Mouse (Mus musculus) G1E (cell line): ENCODE measurements at regions not wholly inside any gene's neighbourhood (a gene's known extent, or its start where the extent isn't known, plus 50 kb on each side); places are given as distances from the start of the nearest gene placed in this dataset.

Experiments
- CTCF ChIP-seq: IDR thresholded peaks from 2 replicates; pipeline ENCODE4 v1.5.1; 2012; ENCODE audit warnings: low read depth, low read length, inconsistent platforms, mixed read lengths
- GATA1 ChIP-seq: IDR thresholded peaks from 2 replicates; pipeline ENCODE4 v1.6.1; 2012; ENCODE audit warnings: borderline replicate concordance, low read length, inconsistent platforms, mixed read lengths
- GATA2 ChIP-seq: IDR thresholded peaks from 2 replicates; pipeline ENCODE4 v1.6.1; 2012; ENCODE audit warnings: low read depth, low read length, inconsistent platforms, borderline replicate concordance
- POLR2AphosphoS5 ChIP-seq: IDR thresholded peaks from 2 replicates; pipeline ENCODE4 v1.6.1; 2012; ENCODE audit warnings: low read depth, low read length, inconsistent platforms; ENCODE audit not compliant: insufficient replicate concordance
- TAL1 ChIP-seq: conservative IDR thresholded peaks from 2 replicates; pipeline ENCODE4 v1.6.1; 2012; ENCODE audit warnings: low read depth, low read length, inconsistent platforms, mixed read lengths

- no peak for TF ChIP-seq CTCF
- TF ChIP-seq TAL1 = no peak
- TF ChIP-seq GATA1 = no peak
- TF ChIP-seq POLR2AphosphoS5 = no peak
- TF ChIP-seq GATA2 = no peak
These were observed 169.1 kb upstream of the Rreb1 start for GRCm38 (mm10) chr13:37609085-37609484.
